Mouse (Mus musculus) cortical plate, adult 2 months (tissue): Measurements from ENCODE around the gene Parp14.

Source experiments
- CTCF ChIP-seq: fragments of 200-500 bp; IDR thresholded peaks from 2 replicates; pipeline ENCODE4 v1.5.1; 2011; ENCODE audit warnings: mild to moderate bottlenecking, control low read depth, low read length; ENCODE audit not compliant: insufficient read depth; ENCODE audit errors: extremely low read depth
- POLR2A ChIP-seq: fragments of 200-500 bp; IDR thresholded peaks from 2 replicates; pipeline ENCODE4 v1.6.1; 2011; ENCODE audit warnings: mild to moderate bottlenecking, low read length, control low read depth; ENCODE audit not compliant: insufficient read depth; ENCODE audit errors: extremely low read depth

- TF ChIP-seq POLR2A (no peak), CTCF (no peak)
These were observed 23.7 kb upstream of the Parp14 start for GRCm38 (mm10) chr16:35894997-35895396.
